Mouse (Mus musculus) MN1 (cell line): Measurements from ENCODE around the gene Samd8.

Experiments used
- DNase-seq: peaks from one replicate; pipeline ENCODE4 v3.0.0-alpha.2; 2016; ENCODE audit warnings: low spot score

Samd8 gene

GRCm38 (mm10) chr14:21746251-21746650 lies 4.1 kb upstream of the Samd8 start:
- no peak for DNase-seq

- no peak for DNase-seq
Measured at GRCm38 (mm10) chr14:21746846-21747245, 3.5 kb upstream of the Samd8 start.

GRCm38 (mm10) chr14:21747436-21748141 lies 2.7 kb upstream of the Samd8 start:
- DNase-seq: no peak

GRCm38 (mm10) chr14:21748142-21748870 lies 2.0 kb upstream of the Samd8 start:
- DNase-seq: peak; percentile 25

- DNase-seq: peak; percentile 67
Measured at GRCm38 (mm10) chr14:21750881-21751542, 681 bp downstream of the Samd8 start, which contains the start of gene Dusp13. TSS of gene Dusp13 (minus strand) at chr14:21751181.

- no peak for DNase-seq
Measured at GRCm38 (mm10) chr14:21752411-21752810, 2.1 kb downstream of the Samd8 start.

- DNase-seq: no peak
Measured at GRCm38 (mm10) chr14:21753367-21753766, 3.0 kb downstream of the Samd8 start.

- no peak for DNase-seq
Measured at GRCm38 (mm10) chr14:21761560-21761959, 11.2 kb downstream of the Samd8 start.

GRCm38 (mm10) chr14:21763736-21764135 lies 13.4 kb downstream of the Samd8 start:
- no peak for DNase-seq

GRCm38 (mm10) chr14:21764646-21765045 lies 14.3 kb downstream of the Samd8 start:
- DNase-seq: no peak

GRCm38 (mm10) chr14:21765754-21766397 lies 15.5 kb downstream of the Samd8 start:
- DNase-seq: no peak

- no peak for DNase-seq
Measured at GRCm38 (mm10) chr14:21766398-21766958, 16.1 kb downstream of the Samd8 start.

- no peak for DNase-seq
Measured at GRCm38 (mm10) chr14:21772506-21773281, 22.4 kb downstream of the Samd8 start.

GRCm38 (mm10) chr14:21773946-21774345 lies 23.6 kb downstream of the Samd8 start:
- DNase-seq: no peak

GRCm38 (mm10) chr14:21776201-21776600 lies 25.9 kb downstream of the Samd8 start:
- no peak for DNase-seq

GRCm38 (mm10) chr14:21786500-21786899 lies 36.2 kb downstream of the Samd8 start:
- DNase-seq: no peak

GRCm38 (mm10) chr14:21787374-21787773 lies 37.0 kb downstream of the Samd8 start:
- no peak for DNase-seq

- DNase-seq: no peak
Measured at GRCm38 (mm10) chr14:21788121-21788520, 37.8 kb downstream of the Samd8 start.

- no peak for DNase-seq
Measured at GRCm38 (mm10) chr14:21790585-21791251, 40.4 kb downstream of the Samd8 start.

GRCm38 (mm10) chr14:21791722-21792121 lies 41.4 kb downstream of the Samd8 start:
- DNase-seq: no peak

GRCm38 (mm10) chr14:21792250-21792649 lies 41.9 kb downstream of the Samd8 start:
- DNase-seq: no peak
